Mouse (Mus musculus) brain, adult 2 months (tissue): ENCODE measurements at regions not wholly inside any gene's neighbourhood (a gene's known extent, or its start where the extent isn't known, plus 50 kb on each side); places are given as distances from the start of the nearest gene placed in this dataset.
"Not testable (repeated sequence)": the region's sequence is repeated elsewhere in the genome, so short reads cannot be mapped to it uniquely, and the experiment has no call there.

Experiments used
- DNase-seq: peaks from one replicate; pipeline ENCODE4 v3.0.0; 2011; ENCODE audit warnings: low read depth, low spot score

- DNase-seq, result no peak
These were observed 323.8 kb upstream of the Pabpc4l start for GRCm38 (mm10) chr3:46771805-46772204.

DNA sequence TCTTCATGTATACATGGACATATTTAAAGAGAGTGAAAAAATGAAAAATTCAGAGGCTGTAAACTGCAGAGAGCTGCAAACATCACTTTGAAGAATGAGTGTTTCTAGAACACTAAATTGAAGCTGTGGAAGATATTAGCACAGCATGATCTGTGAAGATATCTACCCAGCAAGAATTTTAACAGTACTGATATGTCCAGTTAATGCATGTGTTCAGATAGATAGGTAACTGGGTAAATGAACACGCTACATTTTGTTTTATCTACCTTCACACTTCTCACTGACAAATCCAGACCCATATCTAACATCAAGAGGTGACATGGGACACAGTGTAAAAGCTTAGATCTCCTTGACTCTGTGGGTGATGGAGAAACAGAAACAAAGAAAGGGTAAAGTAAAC lies 316.9 kb upstream of the Pabpc4l start:
- no peak for DNase-seq

DNA sequence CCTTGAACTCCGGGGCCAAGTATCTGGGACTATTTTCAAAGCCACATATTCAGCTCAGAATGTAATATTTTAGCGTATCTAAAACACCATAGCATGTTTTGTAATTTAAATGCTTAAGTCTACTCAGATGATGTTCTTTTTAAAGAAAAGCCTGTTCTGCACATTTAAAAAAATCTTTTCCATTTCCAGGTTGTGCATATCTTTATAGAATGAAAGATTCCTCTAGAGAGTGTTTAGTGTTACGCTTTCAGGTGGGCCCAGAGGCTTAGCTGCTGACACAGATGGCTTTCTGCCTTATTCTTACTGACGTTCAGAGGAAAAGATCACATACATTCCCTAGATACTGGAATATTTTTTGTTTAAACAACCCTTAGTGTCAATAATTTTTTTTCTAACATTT lies 310.5 kb upstream of the Pabpc4l start:
- peak; percentile 10 for DNase-seq

DNA sequence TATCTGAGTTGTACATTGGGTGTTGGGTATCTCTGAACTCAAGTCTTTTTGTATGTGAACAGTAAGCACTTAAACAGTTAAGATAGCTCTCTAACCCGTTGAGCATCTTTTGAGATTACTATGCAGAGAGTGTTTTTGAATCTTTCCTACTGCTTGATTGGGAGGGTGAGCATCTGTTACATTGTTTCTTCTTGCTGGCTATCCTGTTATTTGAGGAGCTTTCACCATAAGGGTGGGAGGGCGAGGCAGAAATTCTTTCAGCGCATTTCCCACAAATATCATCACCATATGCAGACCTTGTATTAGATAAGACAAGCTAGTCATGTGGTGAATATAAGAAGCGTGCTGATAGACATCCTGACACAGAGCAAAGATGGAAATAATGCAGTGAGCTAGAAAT lies 279.7 kb upstream of the Pabpc4l start:
- DNase-seq, result peak; percentile 32

DNA sequence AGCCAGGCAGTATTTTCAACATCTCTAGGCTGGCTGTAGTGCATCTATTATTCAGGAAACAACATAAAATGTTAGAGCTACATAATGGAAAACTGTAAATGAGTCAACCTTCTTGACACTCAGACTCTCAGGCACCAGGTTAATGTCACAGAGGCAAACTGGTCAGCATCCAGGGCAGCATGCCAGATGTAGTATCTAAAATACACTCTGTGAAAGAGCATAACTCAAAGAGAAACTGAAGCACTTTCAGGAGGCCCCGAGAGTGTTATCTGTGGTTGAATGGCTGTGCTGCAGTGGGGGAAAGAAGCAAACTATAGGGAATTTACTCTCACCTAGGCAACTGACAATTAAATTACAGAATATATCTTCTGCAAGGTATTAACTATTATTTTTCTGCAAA lies 253.6 kb upstream of the Pabpc4l start:
- DNase-seq, result no peak

DNA sequence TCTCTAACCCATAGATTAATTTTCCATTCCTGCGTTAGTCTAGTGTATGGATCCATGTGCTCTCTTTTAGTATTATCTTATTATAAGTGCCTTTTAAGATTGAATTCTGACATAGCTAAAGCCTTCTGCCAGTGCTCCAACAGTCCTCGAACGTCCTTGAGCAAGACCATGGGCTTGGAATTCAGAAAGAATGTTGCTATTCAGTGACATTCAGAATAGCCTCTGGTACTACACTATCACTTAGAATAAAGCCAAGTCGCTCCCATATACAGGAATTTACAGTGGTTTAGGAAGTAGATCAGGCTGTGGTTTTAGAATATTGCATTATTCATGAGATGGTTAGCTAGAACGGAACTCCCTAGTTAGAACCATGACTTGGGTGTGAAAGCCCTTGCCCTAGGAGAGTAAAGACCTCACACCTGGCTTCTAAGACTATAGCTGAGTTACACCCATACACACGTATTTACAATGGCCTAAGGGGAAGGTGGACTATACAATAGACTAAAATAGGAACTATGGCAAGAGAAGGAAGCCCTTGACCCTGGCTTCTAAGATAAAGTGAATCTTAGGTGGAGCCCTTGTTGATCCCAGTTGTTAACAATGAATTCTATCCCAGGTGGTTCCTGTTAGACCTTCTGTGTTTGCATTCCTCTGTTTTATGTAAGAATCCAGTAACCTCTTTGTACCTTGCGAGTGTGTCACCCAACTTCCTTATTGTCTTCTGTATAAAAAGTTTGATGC lies 239.8 kb upstream of the Pabpc4l start:
- DNase-seq, result not testable (repeated sequence)
